Mouse (Mus musculus): ENCODE data around the gene Fbxw9. TPM values are rescaled to one million over a fixed set of nuclear protein-coding genes. Genes with fewer than 3 reads are reported as not detected.

The Fbxw9 gene
- polyA plus RNA-seq, 1 experiment from 2014 or later: 22.1 TPM

GRCm38 (mm10) chr8:85027922-85028321, 31.9 kb upstream of the Fbxw9 start:
- H3K4me3 ChIP-seq (ENCODE audit: low read depth, low read length): peak overlapping the region; percentile 99
- 7% methylated on average over 2 of the region's 2 CpGs for WGBS

GRCm38 (mm10) chr8:85029271-85029670, 30.6 kb upstream of the Fbxw9 start:
- peaks cover 21% of the 10 kb centered on the region for H3K36me3 ChIP-seq (ENCODE audit: control insufficient read depth, insufficient read depth)
- no peaks in the 10 kb centered on the region for H3K9me3 ChIP-seq (ENCODE audit: control insufficient read depth)
- no peaks in the 10 kb centered on the region for H3K27me3 ChIP-seq (replicated peaks; ENCODE audit: control insufficient read depth, insufficient read depth, low read length)
- peak overlapping the region; percentile 91 for H3K4me2 ChIP-seq (replicated peaks; ENCODE audit: low read depth)
- 0 out of 2 replicates have a peak, but pooled peaks cover 5% of the 10 kb centered on the region for H3K4me1 ChIP-seq (replicated peaks; ENCODE audit: control insufficient read depth, insufficient read depth, low read length)
- peak overlapping the region; percentile 41; the same call in 1 of the 2 replicates for H3K27ac ChIP-seq (ENCODE audit: low read depth, low read length)
- 57% methylated on average over 14 of the region's 14 CpGs for WGBS
- no peak for ATAC-seq
- no peak for TF ChIP-seq CTCF (IDR thresholded peaks at IDR 0.05; ENCODE audit: low read depth)
- 0 out of 2 replicates have a peak overlapping the region, but pooled peaks have one; percentile 99 for H3K4me3 ChIP-seq (ENCODE audit: low read depth, low read length)
- no peak overlapping the region for H3K9ac ChIP-seq (ENCODE audit: low read depth, low read length)

More at GRCm38 (mm10) chr8:85027922-85028321, 31.9 kb upstream of the Fbxw9 start:
- Histone ChIP-seq H3K36me3 (ENCODE audit: control insufficient read depth, insufficient read depth) (peaks cover 33% of the 10 kb centered on the region), H3K27ac (ENCODE audit: low read depth, low read length) (no peak overlapping the region), H3K9ac (ENCODE audit: low read depth, low read length) (peak overlapping the region; percentile 96), H3K27me3 (replicated peaks; ENCODE audit: control insufficient read depth, insufficient read depth, low read length) (no peaks in the 10 kb centered on the region), H3K4me1 (replicated peaks; ENCODE audit: control insufficient read depth, insufficient read depth, low read length) (0 out of 2 replicates have a peak, but pooled peaks cover 5% of the 10 kb centered on the region), H3K9me3 (ENCODE audit: control insufficient read depth) (no peaks in the 10 kb centered on the region), H3K4me2 (replicated peaks; ENCODE audit: low read depth) (peak overlapping the region; percentile 91)
- no peak for ATAC-seq
- TF ChIP-seq CTCF (IDR thresholded peaks at IDR 0.05; ENCODE audit: low read depth): peak; percentile 36; the same call in 1 of the 2 replicates

- no peak for ATAC-seq
- H3K27me3 ChIP-seq (replicated peaks; ENCODE audit: control insufficient read depth, insufficient read depth, low read length): no peaks in the 10 kb centered on the region
- H3K4me3 ChIP-seq (ENCODE audit: low read depth, low read length): no peak overlapping the region
- no peak for TF ChIP-seq CTCF (IDR thresholded peaks at IDR 0.05; ENCODE audit: low read depth)
- peaks cover 6% of the 10 kb centered on the region; the same call in 1 of the 2 replicates for H3K4me1 ChIP-seq (replicated peaks; ENCODE audit: control insufficient read depth, insufficient read depth, low read length)
- no peak overlapping the region for H3K9ac ChIP-seq (ENCODE audit: low read depth, low read length)
- H3K4me2 ChIP-seq (replicated peaks; ENCODE audit: low read depth): no peak overlapping the region
- H3K36me3 ChIP-seq (ENCODE audit: control insufficient read depth, insufficient read depth): peaks cover 21% of the 10 kb centered on the region
- H3K9me3 ChIP-seq (ENCODE audit: control insufficient read depth): no peaks in the 10 kb centered on the region
- WGBS: 71% methylated on average over 4 of the region's 4 CpGs
- H3K27ac ChIP-seq (ENCODE audit: low read depth, low read length): no peak overlapping the region
These were observed 27.1 kb upstream of the Fbxw9 start for GRCm38 (mm10) chr8:85032622-85033311.

- Histone ChIP-seq H3K4me1 (replicated peaks; ENCODE audit: control insufficient read depth, insufficient read depth, low read length) (peaks cover 5% of the 10 kb centered on the region; the same call in 1 of the 2 replicates), H3K27ac (ENCODE audit: low read depth, low read length) (no peak overlapping the region), H3K4me2 (replicated peaks; ENCODE audit: low read depth) (no peak overlapping the region), H3K36me3 (ENCODE audit: control insufficient read depth, insufficient read depth) (peaks cover 21% of the 10 kb centered on the region), H3K9ac (ENCODE audit: low read depth, low read length) (no peak overlapping the region), H3K9me3 (ENCODE audit: control insufficient read depth) (no peaks in the 10 kb centered on the region), H3K27me3 (replicated peaks; ENCODE audit: control insufficient read depth, insufficient read depth, low read length) (no peaks in the 10 kb centered on the region), H3K4me3 (ENCODE audit: low read depth, low read length) (no peak overlapping the region)
- no peak for TF ChIP-seq CTCF (IDR thresholded peaks at IDR 0.05; ENCODE audit: low read depth)
- 48% methylated on average over 1 of the region's 1 CpGs for WGBS
- ATAC-seq: no peak
These were observed 26.0 kb upstream of the Fbxw9 start for GRCm38 (mm10) chr8:85033867-85034266.

GRCm38 (mm10) chr8:85034764-85035163, 25.1 kb upstream of the Fbxw9 start:
- H3K27ac ChIP-seq (ENCODE audit: low read depth, low read length): peak overlapping the region; percentile 17; the same call in 1 of the 2 replicates
- peak overlapping the region; percentile 88 for H3K4me3 ChIP-seq (ENCODE audit: low read depth, low read length)
- WGBS: under 1% methylated on average over 13 of the region's 13 CpGs
- peaks cover 5% of the 10 kb centered on the region; the same call in 1 of the 2 replicates for H3K4me1 ChIP-seq (replicated peaks; ENCODE audit: control insufficient read depth, insufficient read depth, low read length)
- 0 out of 2 replicates have a peak overlapping the region, but pooled peaks have one; percentile 32 for H3K9ac ChIP-seq (ENCODE audit: low read depth, low read length)
- H3K9me3 ChIP-seq (ENCODE audit: control insufficient read depth): no peaks in the 10 kb centered on the region
- ATAC-seq: no peak
- H3K4me2 ChIP-seq (replicated peaks; ENCODE audit: low read depth): peak overlapping the region; percentile 94
- H3K36me3 ChIP-seq (ENCODE audit: control insufficient read depth, insufficient read depth): peaks cover 19% of the 10 kb centered on the region
- no peak for TF ChIP-seq CTCF (IDR thresholded peaks at IDR 0.05; ENCODE audit: low read depth)
- no peaks in the 10 kb centered on the region for H3K27me3 ChIP-seq (replicated peaks; ENCODE audit: control insufficient read depth, insufficient read depth, low read length)

GRCm38 (mm10) chr8:85035165-85035727, 24.6 kb upstream of the Fbxw9 start:
- H3K27me3 ChIP-seq (replicated peaks; ENCODE audit: control insufficient read depth, insufficient read depth, low read length): no peaks in the 10 kb centered on the region
- H3K4me1 ChIP-seq (replicated peaks; ENCODE audit: control insufficient read depth, insufficient read depth, low read length): peaks cover 5% of the 10 kb centered on the region; the same call in 1 of the 2 replicates
- TF ChIP-seq CTCF (IDR thresholded peaks at IDR 0.05; ENCODE audit: low read depth): no peak
- no peak for ATAC-seq
- H3K4me3 ChIP-seq (ENCODE audit: low read depth, low read length): peak overlapping the region; percentile 88
- no peaks in the 10 kb centered on the region for H3K9me3 ChIP-seq (ENCODE audit: control insufficient read depth)
- H3K4me2 ChIP-seq (replicated peaks; ENCODE audit: low read depth): peak overlapping the region; percentile 94
- peaks cover 14% of the 10 kb centered on the region for H3K36me3 ChIP-seq (ENCODE audit: control insufficient read depth, insufficient read depth)
- H3K9ac ChIP-seq (ENCODE audit: low read depth, low read length): peak overlapping the region; percentile 89
- 2% methylated on average over 12 of the region's 12 CpGs for WGBS
- peak overlapping the region; percentile 96 for H3K27ac ChIP-seq (ENCODE audit: low read depth, low read length)

All from intestine, postnatal 0 days (tissue).